Mouse (Mus musculus) heart, embryonic 12.5 days (tissue): ENCODE measurements at regions not wholly inside any gene's neighbourhood (a gene's known extent, or its start where the extent isn't known, plus 50 kb on each side); places are given as distances from the start of the nearest gene placed in this dataset.
A peak's percentile ranks its signal among the peaks of the same experiment; 100 is the strongest.

Experiments used
- ATAC-seq: fragments of 200-750 bp; cut with Nextera tagmentation; 2 replicates; pipeline ENCODE4 v1.8.0; 2017; ENCODE audit warnings: moderate TSS enrichment, moderate library complexity; ENCODE audit not compliant: insufficient number of reproducible peaks, low FRiP score
- H3K27ac ChIP-seq: fragments of 300-500 bp; sonication (generic); 2 replicates; pipeline ENCODE4 v1.5.1; 2016; ENCODE audit warnings: mild to moderate bottlenecking, moderate library complexity; ENCODE audit not compliant: poor library complexity, severe bottlenecking
- H3K27me3 ChIP-seq: fragments of 300-500 bp; sonication (generic); replicated peaks from 2 replicates; pipeline ENCODE4 v1.6.1; 2016; ENCODE audit warnings: mild to moderate bottlenecking, moderate library complexity
- H3K36me3 ChIP-seq: fragments of 300-500 bp; sonication (generic); 2 replicates; pipeline ENCODE4 v1.6.1; 2016; ENCODE audit warnings: mild to moderate bottlenecking, moderate library complexity
- H3K4me1 ChIP-seq: fragments of 300-500 bp; sonication (generic); replicated peaks from 2 replicates; pipeline ENCODE4 v1.6.1; 2016; ENCODE audit warnings: mild to moderate bottlenecking
- H3K4me2 ChIP-seq: fragments of 300-500 bp; sonication (generic); 2 replicates; pipeline ENCODE4 v1.6.1; 2016; ENCODE audit warnings: mild to moderate bottlenecking, moderate library complexity
- H3K4me3 ChIP-seq: fragments of 300-500 bp; sonication (generic); 2 replicates; pipeline ENCODE4 v1.5.1; 2016; ENCODE audit warnings: mild to moderate bottlenecking
- H3K9ac ChIP-seq: fragments of 300-500 bp; sonication (generic); 2 replicates; pipeline ENCODE4 v1.6.1; 2016; ENCODE audit warnings: mild to moderate bottlenecking, moderate library complexity
- H3K9me3 ChIP-seq: fragments of 300-500 bp; sonication (generic); replicated peaks from 2 replicates; pipeline ENCODE4 v1.6.1; 2016; ENCODE audit warnings: mild to moderate bottlenecking, moderate library complexity
- WGBS: fragments of 180-500 bp; shearing (Covaris S2); methylation state at CpG from one replicate; pipeline ENCODE4 v1.1.7; 2016; 5-methylcytosine and 5-hydroxymethylcytosine counted together

DNA sequence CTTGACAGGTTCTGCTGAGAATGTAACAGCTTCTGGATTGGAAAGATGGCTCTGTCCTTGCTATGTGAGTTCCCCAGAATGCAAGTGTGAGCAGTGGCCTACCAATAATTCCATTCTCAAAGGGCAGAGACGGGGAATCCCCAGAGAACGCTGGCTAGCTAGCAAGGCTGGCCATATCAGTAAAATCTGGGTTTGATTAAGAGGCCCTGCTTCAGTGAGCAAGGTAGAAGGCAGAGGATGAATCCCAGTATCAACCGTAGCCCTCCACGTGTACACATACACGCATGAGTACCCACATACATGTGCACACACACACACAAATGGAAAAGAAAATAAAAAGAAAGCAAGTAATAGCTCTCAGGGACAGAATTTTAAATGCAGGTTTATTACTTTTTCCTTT lies 55.3 kb downstream of the Tril start:
- H3K4me2 ChIP-seq = no peak overlapping the region
- H3K9me3 ChIP-seq = no peaks in the 10 kb centered on the region
- peaks cover 29% of the 10 kb centered on the region for H3K4me1 ChIP-seq
- H3K9ac ChIP-seq = no peak overlapping the region
- no peaks in the 10 kb centered on the region for H3K36me3 ChIP-seq
- H3K27me3 ChIP-seq = no peaks in the 10 kb centered on the region
- 78% methylated on average over 5 of the region's 5 CpGs for WGBS
- H3K27ac ChIP-seq = no peak overlapping the region
- no peak overlapping the region for H3K4me3 ChIP-seq
- no peak for ATAC-seq

DNA sequence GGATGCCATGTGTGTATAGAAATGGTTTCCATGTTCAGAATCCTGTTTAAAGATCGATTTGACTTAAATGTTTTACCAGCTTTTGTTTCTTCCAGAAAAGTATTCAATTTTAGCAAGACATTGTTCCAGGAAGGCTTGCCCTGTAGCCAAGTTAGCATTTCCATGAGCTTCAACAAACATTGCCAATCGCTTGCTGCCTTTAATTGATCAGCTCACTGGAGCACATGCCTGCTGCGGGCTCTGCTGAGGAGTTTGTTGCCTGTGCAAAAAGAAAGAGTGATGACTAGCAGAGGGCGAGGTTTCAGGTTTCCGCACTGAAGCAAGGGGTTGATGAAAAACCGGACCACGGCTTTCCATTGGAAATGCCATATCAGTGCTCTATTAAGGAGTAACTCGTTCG lies 58.0 kb downstream of the Tril start:
- H3K4me1 ChIP-seq = peaks cover 31% of the 10 kb centered on the region

DNA sequence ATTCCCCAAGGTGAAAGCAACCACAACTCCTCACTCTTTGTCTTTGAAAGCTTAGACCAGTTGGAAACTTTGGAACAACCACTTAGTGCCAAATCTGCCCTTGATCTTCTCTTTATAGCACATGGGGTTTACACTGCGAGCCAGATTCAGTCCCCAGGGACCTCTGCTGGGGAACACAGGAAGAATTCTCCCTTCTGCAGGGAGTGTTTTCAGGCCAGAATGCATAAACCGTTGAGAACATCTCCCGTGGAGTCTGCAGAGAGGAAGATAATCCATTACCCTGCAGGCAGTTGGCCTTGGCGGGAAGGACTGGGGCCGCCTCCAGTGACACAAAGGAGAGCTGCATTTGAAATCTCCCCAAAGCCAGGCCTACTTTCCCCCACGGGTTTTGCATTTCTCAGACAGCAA lies 60.0 kb downstream of the Tril start:
- H3K36me3 ChIP-seq = no peaks in the 10 kb centered on the region
- no peak overlapping the region for H3K4me3 ChIP-seq
- no peak overlapping the region for H3K9ac ChIP-seq
- H3K9me3 ChIP-seq = no peaks in the 10 kb centered on the region
- H3K4me2 ChIP-seq = no peak overlapping the region
- WGBS = 16% methylated on average over 6 of the region's 6 CpGs
- H3K27me3 ChIP-seq = no peaks in the 10 kb centered on the region
- H3K4me1 ChIP-seq = peaks cover 21% of the 10 kb centered on the region
- ATAC-seq = no peak
- H3K27ac ChIP-seq = no peak overlapping the region

More for the DNA sequence above, 58.0 kb downstream of the Tril start:
- H3K4me2 ChIP-seq = no peak overlapping the region
- H3K4me3 ChIP-seq = no peak overlapping the region
- no peak overlapping the region for H3K27ac ChIP-seq
- ATAC-seq = no peak
- no peaks in the 10 kb centered on the region for H3K9me3 ChIP-seq
- 60% methylated on average over 9 of the region's 9 CpGs for WGBS
- H3K27me3 ChIP-seq = no peaks in the 10 kb centered on the region
- no peak overlapping the region for H3K9ac ChIP-seq
- H3K36me3 ChIP-seq = no peaks in the 10 kb centered on the region

GRCm38 (mm10) chr6:53759686-53760306 lies 60.8 kb downstream of the Tril start:
- H3K9ac ChIP-seq = no peak overlapping the region
- no peaks in the 10 kb centered on the region for H3K36me3 ChIP-seq
- no peaks in the 10 kb centered on the region for H3K27me3 ChIP-seq
- no peaks in the 10 kb centered on the region for H3K9me3 ChIP-seq
- no peak overlapping the region for H3K4me2 ChIP-seq
- no peak overlapping the region for H3K27ac ChIP-seq
- ATAC-seq = no peak
- no peak overlapping the region for H3K4me3 ChIP-seq
- WGBS = 52% methylated on average over 3 of the region's 3 CpGs
- peaks cover 27% of the 10 kb centered on the region for H3K4me1 ChIP-seq

GRCm38 (mm10) chr6:53754366-53754765 lies 66.3 kb downstream of the Tril start:
- WGBS = 84% methylated on average over 3 of the region's 3 CpGs
- H3K27ac ChIP-seq = 0 out of 2 replicates have a peak overlapping the region, but pooled peaks have one; percentile 15
- H3K4me3 ChIP-seq = no peak overlapping the region
- no peaks in the 10 kb centered on the region for H3K27me3 ChIP-seq
- no peak for ATAC-seq
- no peak overlapping the region for H3K9ac ChIP-seq
- no peaks in the 10 kb centered on the region for H3K36me3 ChIP-seq
- H3K4me1 ChIP-seq = peaks cover 9% of the 10 kb centered on the region
- H3K4me2 ChIP-seq = no peak overlapping the region
- H3K9me3 ChIP-seq = no peaks in the 10 kb centered on the region

- no peaks in the 10 kb centered on the region for H3K36me3 ChIP-seq
- no peak overlapping the region for H3K4me3 ChIP-seq
- 77% methylated on average over 6 of the region's 6 CpGs for WGBS
- no peaks in the 10 kb centered on the region for H3K9me3 ChIP-seq
- H3K27ac ChIP-seq = no peak overlapping the region
- H3K4me2 ChIP-seq = no peak overlapping the region
- no peak for ATAC-seq
- no peak overlapping the region for H3K9ac ChIP-seq
- no peaks in the 10 kb centered on the region for H3K27me3 ChIP-seq
- peaks cover 9% of the 10 kb centered on the region for H3K4me1 ChIP-seq
Measured at GRCm38 (mm10) chr6:53750539-53750938, 70.1 kb downstream of the Tril start.
